Mouse (Mus musculus) stomach, embryonic 15.5 days (tissue): ENCODE data around the gene Ndufaf3. TPM values are rescaled to one million over a fixed set of nuclear protein-coding genes. Genes with fewer than 3 reads are reported as not detected.

ENCODE experiments used
- ATAC-seq: fragments of 200-750 bp; cut with Nextera tagmentation; 2 replicates; pipeline ENCODE4 v1.8.0; 2017; ENCODE audit warnings: low read depth, moderate number of reproducible peaks, moderate TSS enrichment; ENCODE audit not compliant: insufficient read depth, low FRiP score
- H3K27ac ChIP-seq: fragments of 300-500 bp; sonication (generic); 2 replicates; pipeline ENCODE4 v1.5.1; 2015; ENCODE audit warnings: mild to moderate bottlenecking, inconsistent platforms
- H3K27me3 ChIP-seq: fragments of 300-500 bp; sonication (generic); replicated peaks from 2 replicates; pipeline ENCODE4 v1.6.1; 2015; ENCODE audit warnings: inconsistent platforms
- H3K36me3 ChIP-seq: fragments of 300-500 bp; sonication (generic); 2 replicates; pipeline ENCODE4 v1.6.1; 2015; ENCODE audit warnings: inconsistent platforms
- H3K4me1 ChIP-seq: fragments of 300-500 bp; sonication (generic); 2 replicates; pipeline ENCODE4 v1.6.1; 2015; ENCODE audit warnings: inconsistent platforms
- H3K4me2 ChIP-seq: fragments of 300-500 bp; sonication (generic); 2 replicates; pipeline ENCODE4 v1.6.1; 2015; ENCODE audit warnings: mild to moderate bottlenecking, inconsistent platforms
- H3K4me3 ChIP-seq: fragments of 300-500 bp; sonication (generic); replicated peaks from 2 replicates; pipeline ENCODE4 v1.5.1; 2015; ENCODE audit warnings: inconsistent platforms
- H3K9ac ChIP-seq: fragments of 300-500 bp; sonication (generic); 2 replicates; pipeline ENCODE4 v1.6.1; 2015; ENCODE audit warnings: inconsistent platforms
- H3K9me3 ChIP-seq: fragments of 300-500 bp; sonication (generic); 2 replicates; pipeline ENCODE4 v1.6.1; 2016; ENCODE audit warnings: inconsistent platforms
- WGBS: fragments of 180-500 bp; shearing (Covaris S2); methylation state at CpG from one replicate; pipeline ENCODE4 v1.1.7; 2015; 5-methylcytosine and 5-hydroxymethylcytosine counted together
- microRNA counts: library from miRNA; unstranded; fragments of <30 nt; microRNA quantifications from one replicate; lab custom pipeline; 2016
- microRNA-seq: library from miRNA; unstranded; fragments of <30 nt; microRNA quantifications from one replicate; pipeline ENCODE4, GENCODE M21; 2016
- polyA plus RNA-seq: library from polyadenylated mRNA; unstranded; fragments of >200 nt; fragmentation: Nextera tagmentation; extraction: Ambion mirVana; gene quantifications from 2 replicates; pipeline ENCODE4 v1.2.1, GENCODE M21; 2015

Gene Ndufaf3
- polyA plus RNA-seq, 1 experiment from 2014 or later: 38.0 TPM

DNA sequence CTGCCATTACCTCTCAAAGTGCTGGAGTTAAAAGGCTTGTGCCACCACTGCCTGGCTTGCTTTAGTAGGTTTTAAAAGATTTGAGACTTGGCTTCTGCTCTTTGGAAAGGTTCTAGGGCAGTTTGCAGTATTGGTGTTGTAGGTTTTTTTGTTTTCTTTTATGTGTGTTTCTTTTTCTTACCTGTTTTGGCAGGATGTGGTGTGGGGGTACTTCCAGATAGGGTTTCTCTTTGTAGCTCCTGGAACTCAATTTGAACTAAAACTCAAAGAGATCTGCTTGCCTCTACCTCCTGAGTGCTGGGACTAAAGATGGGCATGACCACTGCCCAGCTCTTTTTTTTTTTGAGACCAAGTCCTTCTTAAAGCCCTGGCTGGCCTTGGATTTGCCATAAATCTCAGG, 26.4 kb downstream of the Ndufaf3 start:
- Histone ChIP-seq H3K27ac (no peak overlapping the region), H3K27me3 (no peaks in the 10 kb centered on the region), H3K4me2 (no peak overlapping the region), H3K4me1 (no peaks in the 10 kb centered on the region), H3K4me3 (no peak overlapping the region), H3K36me3 (peaks cover 45% of the 10 kb centered on the region), H3K9ac (no peak overlapping the region), H3K9me3 (no peaks in the 10 kb centered on the region)
- ATAC-seq: no peak

GRCm38 (mm10) chr9:108531496-108531895, 35.7 kb downstream of the Ndufaf3 start:
- Histone ChIP-seq H3K4me2 (no peak overlapping the region), H3K9ac (no peak overlapping the region), H3K27me3 (no peaks in the 10 kb centered on the region), H3K4me1 (no peaks in the 10 kb centered on the region), H3K4me3 (no peak overlapping the region), H3K27ac (no peak overlapping the region), H3K9me3 (no peaks in the 10 kb centered on the region), H3K36me3 (peaks cover 52% of the 10 kb centered on the region)
- ATAC-seq: no peak
- WGBS: 84% methylated on average over 1 of the region's 1 CpGs

DNA sequence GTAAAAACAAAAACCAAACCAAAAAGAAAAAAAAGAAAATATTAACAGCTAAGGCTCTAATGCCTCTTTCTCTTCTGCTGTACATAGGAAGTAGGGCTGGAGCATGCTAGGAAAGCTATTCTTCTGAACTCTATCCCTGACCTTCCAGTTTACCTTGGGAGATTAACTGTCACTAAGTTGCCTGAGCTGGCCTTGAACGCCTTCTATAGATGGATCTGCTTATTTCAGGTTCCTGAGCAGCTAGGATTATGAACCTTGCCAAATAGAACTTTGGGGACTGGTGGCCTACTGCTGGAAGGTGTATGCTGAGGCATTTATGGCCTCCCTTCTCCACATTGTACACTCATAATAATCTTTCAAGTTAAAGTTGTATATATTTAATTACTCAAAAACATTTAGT, 36.3 kb downstream of the Ndufaf3 start:
- Histone ChIP-seq H3K27me3 (no peaks in the 10 kb centered on the region), H3K4me3 (no peak overlapping the region), H3K9me3 (no peaks in the 10 kb centered on the region), H3K4me1 (no peaks in the 10 kb centered on the region), H3K4me2 (no peak overlapping the region), H3K27ac (no peak overlapping the region), H3K9ac (no peak overlapping the region), H3K36me3 (peaks cover 49% of the 10 kb centered on the region)
- 86% methylated on average over 1 of the region's 1 CpGs for WGBS
- no peak for ATAC-seq

GRCm38 (mm10) chr9:108525400-108525799, 41.8 kb downstream of the Ndufaf3 start:
- Histone ChIP-seq H3K4me1 (no peaks in the 10 kb centered on the region), H3K9ac (no peak overlapping the region), H3K36me3 (peaks cover 15% of the 10 kb centered on the region), H3K9me3 (no peaks in the 10 kb centered on the region), H3K27me3 (no peaks in the 10 kb centered on the region), H3K27ac (no peak overlapping the region), H3K4me2 (no peak overlapping the region), H3K4me3 (no peak overlapping the region)
- WGBS: 79% methylated on average over 3 of the region's 3 CpGs
- ATAC-seq: no peak

DNA sequence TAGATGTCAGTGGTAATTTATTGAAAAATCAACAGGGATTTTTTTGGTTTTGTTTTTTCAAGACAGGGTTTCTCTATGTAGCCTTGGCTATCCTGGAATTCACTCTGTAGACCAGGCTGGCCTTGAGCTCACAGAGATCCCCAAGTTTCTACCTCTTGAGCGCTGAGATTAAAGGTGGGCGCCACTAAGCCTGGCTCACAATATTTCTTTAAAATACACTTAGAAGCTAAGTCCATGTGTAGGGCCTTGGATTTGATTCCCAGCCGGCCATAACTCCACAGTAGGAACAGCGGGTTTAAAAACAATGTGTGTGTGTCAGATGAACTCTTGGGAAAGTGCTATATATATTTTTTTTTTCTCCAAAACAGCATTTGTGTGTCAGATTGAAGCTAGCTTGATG, 43.9 kb downstream of the Ndufaf3 start:
- 96% methylated on average over 4 of the region's 4 CpGs for WGBS
- no peak overlapping the region for H3K27ac ChIP-seq

GRCm38 (mm10) chr9:108521604-108522003, 45.6 kb downstream of the Ndufaf3 start:
- H3K36me3 ChIP-seq: 0 out of 2 replicates have a peak, but pooled peaks cover 2% of the 10 kb centered on the region
- 83% methylated on average over 2 of the region's 2 CpGs for WGBS
- H3K4me2 ChIP-seq: no peak overlapping the region
- H3K27ac ChIP-seq: no peak overlapping the region
- no peaks in the 10 kb centered on the region for H3K9me3 ChIP-seq
- H3K4me1 ChIP-seq: peaks cover 6% of the 10 kb centered on the region; the same call in 1 of the 2 replicates
- H3K4me3 ChIP-seq: no peak overlapping the region
- ATAC-seq: no peak
- H3K27me3 ChIP-seq: no peaks in the 10 kb centered on the region
- no peak overlapping the region for H3K9ac ChIP-seq

More for the DNA sequence above, 43.9 kb downstream of the Ndufaf3 start:
- H3K27me3 ChIP-seq: no peaks in the 10 kb centered on the region
- no peak overlapping the region for H3K4me2 ChIP-seq
- H3K4me1 ChIP-seq: peaks cover 6% of the 10 kb centered on the region; the same call in 1 of the 2 replicates
- no peak for ATAC-seq
- no peak overlapping the region for H3K4me3 ChIP-seq
- H3K36me3 ChIP-seq: peaks cover 2% of the 10 kb centered on the region; the same call in 1 of the 2 replicates
- no peaks in the 10 kb centered on the region for H3K9me3 ChIP-seq
- no peak overlapping the region for H3K9ac ChIP-seq

GRCm38 (mm10) chr9:108517931-108518332, 49.3 kb downstream of the Ndufaf3 start:
- ATAC-seq: no peak; the same call in 1 of the 2 replicates
- Histone ChIP-seq H3K9me3 (no peaks in the 10 kb centered on the region), H3K4me3 (peak overlapping the region; percentile 88), H3K9ac (peak overlapping the region; percentile 97), H3K27ac (peak overlapping the region; percentile 99), H3K4me2 (peak overlapping the region; percentile 63), H3K36me3 (peaks cover 28% of the 10 kb centered on the region), H3K27me3 (no peaks in the 10 kb centered on the region), H3K4me1 (peaks cover 9% of the 10 kb centered on the region; the same call in 1 of the 2 replicates)
- WGBS: 0% methylated on average over 13 of the region's 13 CpGs

DNA sequence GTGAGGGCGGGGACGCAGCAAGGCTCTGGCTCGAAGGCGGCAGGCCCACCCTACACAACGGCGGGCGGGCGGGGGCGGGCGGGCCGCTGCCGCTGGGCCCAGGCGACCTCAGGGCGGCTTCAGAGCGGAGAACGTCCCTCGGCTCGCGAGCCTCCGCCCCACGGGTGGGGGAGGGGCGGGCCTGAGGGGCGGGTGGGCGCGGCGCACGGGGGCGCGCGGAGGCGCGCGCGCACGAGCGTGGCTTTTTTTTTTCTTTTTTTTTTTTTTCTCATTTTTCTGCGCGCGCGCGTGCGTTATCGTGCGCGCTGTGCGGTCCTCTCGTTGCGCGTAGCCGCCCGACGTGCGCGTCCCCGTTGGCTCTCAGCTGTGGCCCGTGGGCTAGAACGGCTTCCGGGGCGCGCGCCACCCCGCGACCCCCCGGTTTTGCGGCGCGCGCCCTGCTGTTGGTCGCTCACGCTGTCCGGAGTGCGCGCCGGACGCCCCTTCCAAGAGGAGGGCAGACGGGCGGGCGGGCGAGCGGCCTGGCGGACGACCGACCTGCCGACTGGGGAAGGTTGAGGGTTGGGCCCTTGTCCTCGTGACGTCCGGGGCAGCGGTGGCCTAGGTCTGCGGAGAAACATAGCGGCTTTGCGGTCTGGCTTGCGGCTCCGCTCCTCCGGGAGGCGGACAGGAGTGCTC, 49.8 kb downstream of the Ndufaf3 start:
- ATAC-seq: peak; percentile 74
- Histone ChIP-seq H3K9ac (peak overlapping the region; percentile 97), H3K36me3 (peaks cover 34% of the 10 kb centered on the region), H3K4me3 (peak overlapping the region; percentile 88), H3K27me3 (no peaks in the 10 kb centered on the region), H3K4me2 (peak overlapping the region; percentile 63), H3K9me3 (no peaks in the 10 kb centered on the region), H3K27ac (peak overlapping the region; percentile 99), H3K4me1 (peaks cover 9% of the 10 kb centered on the region; the same call in 1 of the 2 replicates)
- WGBS: under 1% methylated on average over 64 of the region's 95 CpGs

- Histone ChIP-seq H3K4me3 (peak within 1 kb of the TSS; percentile 88), H3K4me1 (peaks cover 9% of the 10 kb centered on the region; the same call in 1 of the 2 replicates), H3K27me3 (no peaks in the 10 kb centered on the region), H3K27ac (peak within 1 kb of the TSS; percentile 99), H3K4me2 (peak within 1 kb of the TSS; percentile 89), H3K36me3 (peaks cover 40% of the 10 kb centered on the region), H3K9ac (peak within 1 kb of the TSS; percentile 97), H3K9me3 (no peaks in the 10 kb centered on the region)
- peak; percentile 95 for ATAC-seq
- under 1% methylated on average over 55 of the region's 55 CpGs for WGBS
Observed at GRCm38 (mm10) chr9:108516380-108517251, 50.6 kb downstream of the Ndufaf3 start, which contains the start of gene Qrich1. TSS of gene Qrich1 (plus strand) at chr9:108516806.

MicroRNA genes within 50 kb of the gene (microRNA counts, 519-probe panel; counts per million panel counts)
- microRNA mmu-miR-191 (lab: Ali Mortazavi, UCI) (2,709 counts per million, percentile 66 among the panel's probes with 10 or more counts), microRNA mmu-miR-425 (lab: Ali Mortazavi, UCI) (2,629 counts per million, percentile 63 among the panel's probes with 10 or more counts)

Small RNAs within 50 kb of the gene (microRNA-seq; reads per million reads assigned to microRNA genes)
- gene Gm24083 (not detected), gene Mir191 (not detected), gene Mir425 (1,964 reads per million, percentile 81 among the genes with 10 or more reads in this experiment)

Other genes with a start within 250 kb of the Ndufaf3 start
- gene Gpx1, start 228.5 kb downstream of the Ndufaf3 start, polyA plus RNA-seq: 998 and 1,171 TPM in 2 replicates
- gene Usp4, start 219.6 kb downstream of the Ndufaf3 start, polyA plus RNA-seq: 85.6 and 92.2 TPM in 2 replicates
- 0.54 and 0.82 TPM in 2 replicates for gene 1700102P08Rik, start 174.6 kb downstream of the Ndufaf3 start, polyA plus RNA-seq
- gene Ccdc36, start 138.9 kb downstream of the Ndufaf3 start, polyA plus RNA-seq: 1.4 and 1.6 TPM in 2 replicates
- not detected in 2 replicates for gene BC048562, start 131.0 kb downstream of the Ndufaf3 start, polyA plus RNA-seq
- gene Ccdc71, start 106.9 kb downstream of the Ndufaf3 start, polyA plus RNA-seq: 47.7 and 52.5 TPM in 2 replicates
- 65.5 and 67.3 TPM in 2 replicates for gene Klhdc8b, start 105.9 kb downstream of the Ndufaf3 start, polyA plus RNA-seq
- 40.5 and 46.6 TPM in 2 replicates for gene Lamb2, start 87.7 kb downstream of the Ndufaf3 start, polyA plus RNA-seq
- 58.8 and 61.5 TPM in 2 replicates for gene Usp19, start 76.8 kb downstream of the Ndufaf3 start, polyA plus RNA-seq
- 99.0 and 102 TPM in 2 replicates for gene Qars, start 59.7 kb downstream of the Ndufaf3 start, polyA plus RNA-seq
- gene Qrich1, start 50.6 kb downstream of the Ndufaf3 start, polyA plus RNA-seq: 92.9 and 97.2 TPM in 2 replicates
- gene Impdh2, start 7.1 kb downstream of the Ndufaf3 start, polyA plus RNA-seq: 152 and 175 TPM in 2 replicates
- 108 and 126 TPM in 2 replicates for gene Dalrd3, start 2.5 kb upstream of the Ndufaf3 start, polyA plus RNA-seq
- 74.9 and 88.4 TPM in 2 replicates for gene Wdr6, start 11.3 kb upstream of the Ndufaf3 start, polyA plus RNA-seq
- gene P4htm, start 30.2 kb upstream of the Ndufaf3 start, polyA plus RNA-seq: 5.5 and 6.1 TPM in 2 replicates
- 42.0 and 43.5 TPM in 2 replicates for gene Arih2, start 82.0 kb upstream of the Ndufaf3 start, polyA plus RNA-seq
- gene Slc25a20, start 94.7 kb upstream of the Ndufaf3 start, polyA plus RNA-seq: 40.5 and 51.1 TPM in 2 replicates
- gene Prkar2a, start 121.9 kb upstream of the Ndufaf3 start, polyA plus RNA-seq: 32.9 and 39.3 TPM in 2 replicates
- gene Ip6k2, start 216.4 kb upstream of the Ndufaf3 start, polyA plus RNA-seq: 71.3 and 81.9 TPM in 2 replicates
- gene Nckipsd, start 240.9 kb upstream of the Ndufaf3 start, polyA plus RNA-seq: 10.5 and 13.0 TPM in 2 replicates